Mouse (Mus musculus): ENCODE measurements at regions not wholly inside any gene's neighbourhood (a gene's known extent, or its start where the extent isn't known, plus 50 kb on each side); places are given as distances from the start of the nearest gene placed in this dataset.

- TF ChIP-seq ZMIZ1 (IDR thresholded peaks at IDR 0.05; ENCODE audit: low read depth, low read length): no peak
- no peak for TF ChIP-seq CTCF (IDR thresholded peaks at IDR 0.05 in 2 of 3, conservative IDR thresholded peaks at IDR 0.05 in 1 of 3; ENCODE audit: control insufficient read depth in 1 of 3, insufficient read depth in 1 of 3, low read depth in 2 of 3, low read length in 3 of 3, poor library complexity in 1 of 3, severe bottlenecking in 1 of 3)
- TF ChIP-seq MYC (IDR thresholded peaks at IDR 0.05; ENCODE audit: low read depth, low read length): no peak
- TF ChIP-seq ZC3H11A (IDR thresholded peaks at IDR 0.05; ENCODE audit: low read depth, low read length): no peak
- no peak for TF ChIP-seq POLR2A (IDR thresholded peaks at IDR 0.05; ENCODE audit: control insufficient read depth in 1 of 2, insufficient read depth in 1 of 2, low read depth in 1 of 2, low read length in 2 of 2, poor library complexity in 1 of 2)
- no peak for TF ChIP-seq TAL1 (IDR thresholded peaks at IDR 0.05; ENCODE audit: low read length)
- no peak for TF ChIP-seq MEF2A (IDR thresholded peaks at IDR 0.05; ENCODE audit: extremely low read depth, insufficient replicate concordance, low read depth, low read length, poor library complexity, severe bottlenecking)
- no peak for TF ChIP-seq RAD21 (IDR thresholded peaks at IDR 0.05; ENCODE audit: low read depth, low read length)
- no peak for TF ChIP-seq EP300 (IDR thresholded peaks at IDR 0.05; ENCODE audit: low read depth in 1 of 2, low read length in 2 of 2)
- TF ChIP-seq KAT2A (conservative IDR thresholded peaks at IDR 0.05; ENCODE audit: low read depth, low read length): no peak
- TF ChIP-seq BHLHE40 (IDR thresholded peaks at IDR 0.05; ENCODE audit: borderline replicate concordance, low read depth, low read length): no peak
- no peak for TF ChIP-seq HCFC1 (IDR thresholded peaks at IDR 0.05; ENCODE audit: low read depth, low read length)
- TF ChIP-seq RCOR1 (IDR thresholded peaks at IDR 0.05; ENCODE audit: low read depth, low read length): no peak
- no peak for TF ChIP-seq ETS1 (IDR thresholded peaks at IDR 0.05; ENCODE audit: low read depth, low read length)
These were observed 296.8 kb upstream of the Klhl1 start for GRCm38 (mm10) chr14:96815665-96816064.

Data from MEL (cell line).